Mouse (Mus musculus): ENCODE measurements around the gene Lifr. TPM values are rescaled to one million over a fixed set of nuclear protein-coding genes. Genes with fewer than 3 reads are reported as not detected.

Lifr gene
- total RNA-seq, 4 experiments from 2014 or later: 43.7 to 56.5 (median 52.1) TPM

DNA sequence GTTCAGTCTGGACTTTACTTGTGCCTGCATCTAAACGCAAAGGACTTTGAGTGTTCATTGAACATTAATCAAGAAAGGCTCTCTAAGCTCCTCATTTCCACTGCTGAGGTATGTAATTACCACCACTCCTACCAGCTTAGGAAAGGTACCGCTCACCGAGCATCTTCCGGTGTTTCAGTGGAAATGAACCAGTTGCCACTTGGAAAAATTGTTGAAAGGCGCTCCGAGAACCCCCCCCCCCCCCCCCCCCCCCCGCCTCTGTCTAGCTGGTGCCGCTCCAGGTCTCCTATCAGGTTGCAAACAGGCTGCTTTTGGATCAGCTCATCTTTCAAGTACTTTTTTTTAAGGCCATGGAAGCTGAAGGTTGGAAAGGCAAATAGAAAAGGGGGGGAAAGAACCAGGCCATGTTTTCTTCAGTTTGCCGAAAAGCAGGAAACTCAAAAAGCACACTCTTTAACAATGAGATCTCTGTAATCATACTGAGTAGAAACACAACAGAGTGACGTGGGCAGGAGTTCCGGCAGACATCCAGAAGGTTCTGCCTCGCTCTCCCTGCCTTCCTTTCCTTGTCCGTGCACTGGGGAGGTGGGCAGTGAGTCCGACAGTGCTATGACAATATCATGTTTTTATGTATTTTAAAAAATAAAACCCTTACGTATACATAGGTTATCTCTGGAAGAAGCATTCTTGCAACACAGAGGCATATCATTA lies 9.3 kb upstream of the Lifr start:
- no peak for DNase-seq (ENCODE audit: low spot score in 2 of 2)

DNA sequence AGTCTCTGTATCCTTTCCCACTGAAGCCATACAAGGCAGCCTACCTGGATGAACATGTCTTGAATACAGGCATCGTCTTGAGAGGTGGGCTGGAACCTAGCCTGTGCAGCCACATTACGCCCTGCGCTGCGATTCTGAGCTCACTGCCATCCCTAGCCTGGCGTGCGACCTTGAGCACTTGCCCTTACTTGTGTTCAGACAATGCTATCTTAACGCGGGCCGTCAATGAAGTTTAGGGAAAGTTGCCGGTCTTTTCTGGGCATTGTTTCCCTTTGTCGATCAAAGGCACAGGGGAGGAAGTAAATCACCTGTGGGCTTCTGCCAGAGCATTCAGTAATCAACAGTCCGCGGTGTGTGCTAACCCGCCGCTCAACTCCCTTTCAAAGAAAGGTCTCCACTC lies 8.6 kb upstream of the Lifr start:
- DNase-seq (ENCODE audit: low spot score in 2 of 2): no peak

DNA sequence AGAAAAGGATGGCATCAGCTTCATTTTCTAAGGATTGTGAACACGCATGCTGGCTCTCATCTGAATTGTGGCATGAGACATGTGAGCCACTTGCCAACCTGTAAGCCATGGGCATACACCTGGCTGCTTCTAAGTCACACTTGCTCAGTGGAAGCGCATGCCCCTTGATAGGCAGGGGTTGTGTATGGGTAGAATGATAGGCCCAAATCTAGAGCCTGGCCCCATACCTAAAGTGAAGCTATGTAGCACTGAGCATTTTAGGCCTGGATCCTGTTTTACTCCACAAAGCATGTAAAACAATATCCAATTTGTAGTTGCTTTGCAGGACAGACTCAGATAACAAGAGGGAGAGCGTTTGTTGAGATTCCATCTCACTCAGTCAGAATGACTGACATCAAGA lies 7.5 kb upstream of the Lifr start:
- DNase-seq (ENCODE audit: low spot score in 2 of 2): no peak

DNA sequence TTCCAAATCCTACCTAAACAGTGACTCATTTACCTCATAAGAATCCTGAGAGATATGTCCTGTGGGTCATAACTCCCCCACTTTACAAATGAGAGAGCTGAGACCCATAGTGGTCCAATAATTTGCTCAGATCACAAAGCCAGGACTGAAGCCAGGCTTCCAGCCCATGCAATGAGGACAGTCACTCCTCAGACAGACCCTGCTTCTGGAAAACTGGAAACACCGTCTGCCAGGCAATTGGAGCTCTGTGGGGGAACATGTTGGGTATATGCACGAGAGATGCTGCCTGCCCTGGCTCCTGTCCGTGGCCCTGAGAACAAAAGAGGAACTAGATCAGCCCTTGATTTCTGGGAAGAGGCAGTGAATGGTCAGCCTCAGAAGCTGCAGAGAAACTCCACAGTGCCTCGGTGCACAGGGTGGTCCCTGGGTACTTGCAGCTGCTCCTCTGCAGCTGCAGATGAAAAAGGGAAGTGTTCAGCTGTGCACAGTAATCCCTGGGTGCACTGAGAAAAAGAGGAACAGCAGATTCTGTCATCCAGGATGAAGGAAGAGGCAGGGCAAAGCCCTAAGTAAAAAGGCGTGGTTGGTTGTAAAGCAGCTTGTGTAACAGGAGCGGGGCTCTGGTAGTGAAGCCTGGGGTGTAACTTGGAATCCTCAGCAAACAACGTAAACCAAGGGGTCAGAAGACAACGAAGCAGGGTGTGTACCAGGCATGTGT lies 5.5 kb upstream of the Lifr start:
- no peak for DNase-seq (ENCODE audit: low spot score in 2 of 2)

DNA sequence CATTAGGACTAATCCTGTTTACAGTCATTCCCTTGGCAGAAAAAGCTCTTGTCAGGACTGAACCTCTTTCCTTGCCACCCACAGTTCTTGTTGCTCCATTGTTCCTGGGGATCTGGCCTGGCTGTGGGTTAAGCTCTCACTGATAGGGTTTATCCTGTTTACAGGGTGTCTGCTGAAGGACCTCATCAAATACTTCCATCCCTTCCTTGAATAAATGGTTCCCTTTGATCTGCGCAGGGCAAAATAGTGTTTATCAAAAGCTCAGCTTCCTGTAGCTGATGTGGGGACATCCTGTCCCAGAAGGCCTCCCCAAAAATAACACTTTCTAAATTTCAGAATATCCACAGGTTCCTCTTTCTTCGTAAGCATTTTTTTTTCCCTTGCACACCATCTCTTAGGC lies 1.7 kb upstream of the Lifr start:
- no peak for DNase-seq (ENCODE audit: low spot score in 2 of 2)

DNA sequence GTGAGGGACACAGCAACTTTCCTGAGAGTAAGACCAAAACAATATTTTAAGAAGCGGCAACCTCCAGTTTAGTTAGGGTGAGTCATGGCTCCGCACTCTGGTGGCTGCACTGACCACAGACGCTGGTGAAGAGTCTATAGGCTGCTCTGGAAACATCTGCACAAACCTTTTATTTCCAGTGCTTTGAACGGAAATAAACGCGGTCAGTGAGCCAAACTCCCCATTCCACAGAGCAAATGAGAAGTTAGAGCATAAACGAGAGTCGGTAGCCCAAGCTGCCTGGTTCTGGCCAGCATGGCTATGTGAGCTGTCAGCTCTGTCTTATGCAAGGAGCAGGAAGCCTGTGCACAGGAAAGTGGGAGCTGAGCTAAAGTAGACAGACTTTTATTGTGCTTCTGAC lies 1.9 kb downstream of the Lifr start:
- DNase-seq (ENCODE audit: low spot score in 2 of 2): no peak

DNA sequence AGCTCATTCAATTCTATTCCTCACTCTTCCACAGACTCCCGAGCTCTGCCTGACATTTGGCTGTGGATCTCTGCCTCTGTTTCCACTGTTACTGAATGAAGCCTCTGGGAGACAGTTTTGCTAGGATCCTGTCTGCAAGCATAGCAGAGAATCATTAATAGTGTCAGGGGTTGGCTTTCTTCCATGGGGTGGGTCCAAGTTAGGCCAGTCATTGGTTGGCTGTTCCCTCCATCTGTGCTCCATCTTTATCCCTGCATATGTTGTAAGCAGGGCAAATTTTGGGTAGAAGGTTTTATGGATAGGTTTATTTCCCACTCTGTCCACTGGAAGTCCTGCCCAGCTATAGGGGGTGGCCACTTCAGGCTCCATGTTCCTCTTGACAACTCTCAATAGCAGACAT lies 9.0 kb downstream of the Lifr start:
- DNase-seq (ENCODE audit: low spot score in 2 of 2): no peak

DNA sequence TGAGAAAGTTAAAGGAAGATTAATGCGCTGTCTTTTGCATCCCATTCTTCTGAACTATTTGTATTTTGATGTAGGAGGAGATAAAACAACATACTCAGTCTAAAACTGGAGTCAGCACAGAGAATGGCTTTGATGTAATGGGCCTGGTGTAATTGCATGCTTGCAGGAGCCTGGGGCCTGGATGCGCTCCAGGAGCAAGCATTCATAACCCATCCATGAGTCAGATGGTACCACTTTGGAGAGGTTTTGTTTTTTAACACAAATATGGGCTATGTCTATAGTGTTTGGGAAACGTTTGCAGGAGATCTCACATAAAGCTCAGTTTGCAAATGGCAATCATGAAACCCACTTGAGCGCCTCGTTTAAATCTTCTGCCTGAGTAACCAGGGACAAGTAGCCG lies 9.8 kb downstream of the Lifr start:
- DNase-seq (ENCODE audit: low spot score in 2 of 2): no peak

DNA sequence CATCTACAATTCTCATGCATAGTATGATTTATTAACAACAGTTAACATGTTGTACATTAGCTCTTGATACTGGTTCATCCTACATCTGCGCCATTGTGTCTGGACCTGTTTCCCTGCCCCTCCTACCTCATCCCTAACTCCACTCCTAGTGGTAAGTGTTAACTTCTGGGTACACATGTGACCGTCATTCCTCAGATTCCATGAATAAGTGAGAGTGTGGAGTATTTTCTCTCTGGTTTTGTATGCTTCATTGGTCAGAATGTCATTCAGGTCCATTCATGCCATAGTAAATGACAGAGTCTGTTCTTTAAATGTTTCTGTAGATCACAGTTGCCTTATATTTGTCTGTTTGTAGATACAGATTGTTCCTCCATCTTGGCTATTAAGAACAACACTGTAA lies 12.6 kb downstream of the Lifr start:
- DNase-seq (ENCODE audit: low spot score in 2 of 2): no peak

DNA sequence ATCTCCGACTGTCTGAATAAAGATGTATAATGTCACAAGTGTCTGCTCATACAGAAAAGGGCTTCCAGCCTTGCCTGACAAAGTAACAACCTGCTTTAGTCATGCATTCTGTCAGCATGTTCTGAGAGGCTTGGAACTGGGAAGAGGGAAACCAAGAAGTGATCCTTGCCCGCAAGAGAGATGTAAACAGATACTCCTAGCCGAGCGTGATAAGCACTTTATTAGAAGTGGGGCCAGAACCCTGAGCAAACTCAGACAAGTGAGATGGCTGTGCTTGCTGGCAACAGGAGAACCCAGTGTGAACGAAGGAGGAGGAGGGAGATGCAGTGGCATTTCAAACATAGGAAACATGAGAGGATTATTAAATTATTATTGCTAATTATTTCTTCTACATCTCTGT lies 14.8 kb downstream of the Lifr start:
- DNase-seq (ENCODE audit: low spot score in 2 of 2): no peak

DNA sequence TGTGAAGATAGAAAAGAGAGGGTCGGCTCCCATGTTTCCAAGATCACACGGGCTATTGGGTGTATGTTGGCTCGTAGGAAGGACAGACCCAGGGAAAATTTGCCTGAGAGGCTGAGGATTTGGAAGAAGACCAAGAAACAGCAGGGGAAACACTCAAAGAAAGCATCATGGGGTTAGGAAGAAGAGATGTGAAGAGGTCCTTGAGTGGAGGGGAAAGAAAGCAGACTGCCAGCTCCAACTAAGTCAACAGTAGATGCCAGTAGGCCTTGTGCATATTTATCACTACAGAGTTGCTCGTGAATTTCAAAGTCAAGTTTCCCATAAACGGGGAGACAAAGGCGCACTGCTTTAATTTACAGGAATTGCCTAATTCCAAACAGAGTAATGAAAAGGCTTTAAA lies 17.7 kb downstream of the Lifr start:
- DNase-seq (ENCODE audit: low spot score in 2 of 2): no peak

DNA sequence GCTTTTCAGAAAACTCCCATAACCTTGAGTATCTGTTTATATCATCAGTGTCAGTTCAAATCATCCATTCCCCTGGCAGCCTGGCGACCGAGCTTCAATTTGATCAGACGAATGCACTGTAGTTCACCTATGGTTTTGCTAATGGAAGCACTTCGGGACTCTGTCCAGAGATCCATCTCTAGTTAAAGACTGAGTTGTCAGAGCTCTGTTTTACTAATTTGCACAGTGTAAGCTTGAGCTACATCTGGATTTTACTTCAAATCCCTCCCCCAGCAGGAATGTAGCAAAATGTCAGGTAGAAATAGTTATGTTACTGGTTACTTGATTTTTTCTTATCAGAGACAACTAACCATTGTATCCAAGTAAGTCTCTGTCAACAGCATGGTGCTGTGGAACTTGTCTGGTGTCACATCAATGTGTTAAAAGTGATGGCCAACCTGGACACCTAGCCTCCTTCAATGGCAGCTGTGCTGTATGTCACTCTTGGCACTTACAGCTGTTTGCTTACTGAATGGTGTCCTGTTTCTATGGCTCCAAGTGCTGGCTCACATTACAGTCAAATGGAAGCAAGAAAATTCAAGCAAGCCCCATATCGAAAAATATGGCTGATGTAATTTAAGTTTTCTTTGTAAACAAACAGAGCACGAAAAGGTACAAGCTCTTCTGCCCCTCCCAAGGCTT lies 22.0 kb downstream of the Lifr start:
- DNase-seq (ENCODE audit: low spot score in 2 of 2): no peak

DNA sequence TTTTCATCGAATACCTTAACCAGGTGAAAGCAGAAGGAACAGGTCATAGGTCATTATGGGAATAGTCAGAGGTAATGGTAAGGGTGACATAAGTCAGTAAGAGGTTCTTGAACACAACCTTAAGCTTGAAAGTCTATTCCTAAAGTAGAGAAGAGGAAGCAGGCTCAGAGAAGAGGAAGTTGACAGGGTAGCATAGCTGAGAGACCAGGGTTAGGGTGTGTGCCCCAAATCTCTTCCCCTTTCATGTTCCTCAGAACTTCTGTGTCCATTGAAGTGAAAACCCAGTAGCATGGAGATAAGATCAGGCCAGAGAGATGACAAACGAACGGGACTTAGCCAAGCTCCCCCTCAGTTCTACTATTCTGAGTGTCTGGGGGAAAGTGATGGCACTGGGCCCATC lies 23.5 kb downstream of the Lifr start:
- no peak for DNase-seq (ENCODE audit: low spot score in 2 of 2)

DNA sequence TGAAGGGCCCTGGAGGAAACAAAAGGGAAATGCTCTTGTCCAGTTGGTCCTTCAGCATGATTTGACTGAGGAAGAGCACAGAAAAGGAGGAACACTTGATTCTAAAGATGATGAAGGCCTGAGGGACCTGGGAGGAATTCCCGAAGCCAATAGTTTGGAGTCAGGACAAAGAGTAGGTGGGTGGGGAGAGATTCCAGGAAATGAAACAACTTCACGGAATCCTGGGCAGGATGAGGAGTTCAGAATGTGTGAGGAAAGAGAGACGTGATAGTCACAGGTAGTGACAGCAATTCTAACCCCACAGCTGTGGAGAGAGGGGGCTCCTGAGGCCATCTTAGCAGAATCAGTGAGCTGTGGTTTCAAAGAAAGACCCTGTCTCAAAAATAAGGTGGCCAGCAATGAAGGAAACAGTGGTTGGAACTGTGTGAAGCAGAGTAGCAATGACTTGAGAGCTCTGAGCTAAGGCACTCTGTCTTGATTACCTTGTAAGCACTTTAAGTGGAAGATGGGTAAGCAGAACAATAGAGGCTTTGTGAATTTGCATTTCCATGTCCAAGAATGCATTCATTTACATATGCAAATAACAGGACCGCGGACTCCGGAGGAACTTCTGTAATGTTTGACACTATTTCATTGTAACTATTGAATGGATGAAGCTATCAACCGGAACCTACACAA lies 25.1 kb downstream of the Lifr start:
- DNase-seq (ENCODE audit: low spot score in 2 of 2): no peak

DNA sequence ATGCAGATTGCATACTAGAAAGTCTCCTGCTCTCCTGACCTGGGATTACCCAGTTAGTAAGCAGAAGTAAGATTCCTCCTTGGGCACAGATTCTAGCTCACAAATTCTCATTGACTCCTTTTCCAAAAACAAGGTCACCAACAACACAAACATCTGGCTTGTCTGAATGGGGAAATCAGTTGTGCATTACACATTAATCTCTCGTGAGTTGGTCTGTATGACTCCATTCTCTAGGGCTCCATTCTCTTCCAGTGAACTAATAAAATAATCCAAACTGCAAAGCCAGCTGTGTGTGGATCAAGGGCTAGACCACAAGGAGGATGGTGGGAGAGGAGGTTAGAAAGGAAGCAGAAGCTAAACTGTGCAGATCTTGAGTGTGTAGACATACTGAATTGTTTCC lies 25.8 kb downstream of the Lifr start:
- no peak for DNase-seq (ENCODE audit: low spot score in 2 of 2)

DNA sequence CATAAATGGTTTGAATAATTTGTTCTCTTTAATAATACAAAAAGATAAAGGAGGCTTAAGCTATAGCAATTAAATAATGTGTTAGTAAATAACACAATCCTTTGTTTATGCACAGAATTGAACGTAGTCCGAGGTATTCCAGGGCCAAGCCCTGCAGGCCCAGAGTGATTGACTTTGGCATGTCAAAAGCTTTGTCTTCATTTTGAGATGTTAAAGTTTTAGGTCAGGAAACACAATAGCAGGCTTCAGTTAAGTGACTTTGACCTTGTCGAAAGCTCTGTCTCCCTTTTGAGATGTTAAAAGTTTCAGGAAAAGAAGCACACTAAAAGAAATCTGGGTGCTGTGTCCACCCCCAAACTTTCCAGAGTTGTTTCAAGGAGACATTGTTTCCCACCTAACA lies 26.3 kb downstream of the Lifr start:
- no peak for DNase-seq (ENCODE audit: low spot score in 2 of 2)

DNA sequence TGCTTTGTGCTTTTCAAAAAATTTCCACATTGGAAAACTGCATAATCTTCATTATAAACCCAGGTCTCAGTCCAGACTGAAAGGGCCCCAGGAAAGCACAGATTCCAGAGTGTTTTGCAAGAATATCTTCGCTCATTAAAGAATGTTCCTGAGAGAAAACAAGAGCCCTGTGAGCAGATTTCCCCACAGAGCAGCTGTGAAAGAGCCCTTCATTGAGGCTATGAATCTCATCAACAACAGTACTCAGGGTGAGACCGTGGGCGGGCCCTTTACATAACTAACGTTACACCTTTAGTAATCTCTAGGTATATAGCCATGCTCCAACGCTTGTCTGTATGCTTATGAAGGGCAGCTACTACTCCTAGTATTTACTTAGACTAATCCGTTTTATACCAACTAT lies 27.5 kb downstream of the Lifr start:
- DNase-seq (ENCODE audit: low spot score in 2 of 2): no peak

DNA sequence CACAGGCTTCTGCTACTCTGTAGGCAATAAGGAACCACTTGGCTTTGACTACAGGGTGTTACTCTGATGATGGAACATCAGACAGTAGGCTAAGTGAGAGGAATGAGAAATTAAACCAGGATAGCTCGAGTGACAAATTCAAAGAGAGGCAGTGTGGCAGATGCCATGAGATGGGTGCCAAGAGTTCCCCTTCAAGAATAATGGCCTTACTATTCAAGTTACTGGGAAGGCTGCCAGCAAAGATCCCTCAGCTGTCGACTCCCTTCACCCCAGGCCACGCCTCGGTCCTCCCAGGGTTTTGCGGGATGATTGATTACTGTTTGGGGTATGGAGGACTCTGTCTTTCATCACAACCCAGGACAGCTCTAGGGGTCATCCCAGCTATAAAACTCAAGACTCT lies 28.4 kb downstream of the Lifr start:
- DNase-seq (ENCODE audit: low spot score in 2 of 2): peak; percentile 61 to 70

DNA sequence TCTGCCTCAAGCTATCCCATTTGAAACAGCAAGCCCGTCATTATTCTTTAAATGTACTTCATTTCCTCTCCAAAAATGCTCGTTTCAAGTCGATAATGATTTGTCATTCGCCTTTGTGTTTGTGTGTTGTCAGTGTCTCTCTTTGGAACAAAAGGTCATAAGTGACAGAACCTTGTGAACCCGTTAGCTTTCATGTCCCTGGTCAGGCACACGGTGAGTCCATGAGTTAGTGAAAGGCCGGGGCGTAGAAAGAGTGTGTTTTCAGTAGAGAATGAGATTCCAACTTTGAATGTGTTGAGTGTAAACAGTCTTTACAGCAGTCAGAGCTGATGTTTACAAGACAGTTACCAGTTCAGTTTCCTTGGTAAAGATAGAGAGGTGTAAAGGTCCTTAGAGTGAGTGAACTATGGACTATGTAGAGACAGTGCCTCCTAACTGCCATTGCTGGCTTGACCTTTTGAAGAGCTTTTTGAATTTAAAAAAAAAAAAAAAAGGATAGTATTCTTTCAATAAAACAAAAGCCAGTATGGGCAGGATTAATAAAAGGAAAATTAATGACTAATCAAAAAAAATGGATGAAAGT lies 29.6 kb downstream of the Lifr start:
- DNase-seq (ENCODE audit: low spot score in 2 of 2): no peak

DNA sequence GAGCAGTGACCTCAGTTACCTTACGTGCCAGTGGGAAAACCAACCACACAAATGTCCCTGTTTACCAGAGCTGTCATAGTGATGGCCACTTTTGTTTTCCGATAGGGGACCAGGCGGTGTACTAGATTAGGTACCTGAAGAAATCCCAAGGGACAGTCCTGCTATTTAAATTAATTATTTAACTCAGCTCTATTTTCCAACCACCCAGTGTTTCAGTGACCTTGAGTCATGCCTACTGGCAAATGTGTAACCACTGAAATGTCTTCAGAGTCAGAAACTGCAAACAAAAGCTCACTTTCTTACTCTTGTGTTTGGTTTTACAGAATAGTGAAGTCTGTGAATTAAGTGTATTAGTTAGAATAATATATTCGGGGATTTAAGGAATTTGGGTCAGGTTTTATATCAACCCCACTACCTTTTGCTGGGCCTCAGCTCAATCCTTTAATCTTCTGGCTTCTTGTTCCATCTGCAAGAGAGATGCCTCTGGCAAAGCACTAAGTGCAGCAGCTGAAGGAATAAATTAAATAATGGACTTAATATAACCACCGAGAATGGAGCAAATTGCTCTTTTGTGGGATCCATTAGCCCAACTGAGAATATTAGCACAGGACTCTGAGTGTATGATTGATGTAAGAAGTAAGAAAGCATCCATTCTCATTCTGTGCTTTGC lies 33.5 kb downstream of the Lifr start:
- no peak for DNase-seq (ENCODE audit: low spot score in 2 of 2)

DNA sequence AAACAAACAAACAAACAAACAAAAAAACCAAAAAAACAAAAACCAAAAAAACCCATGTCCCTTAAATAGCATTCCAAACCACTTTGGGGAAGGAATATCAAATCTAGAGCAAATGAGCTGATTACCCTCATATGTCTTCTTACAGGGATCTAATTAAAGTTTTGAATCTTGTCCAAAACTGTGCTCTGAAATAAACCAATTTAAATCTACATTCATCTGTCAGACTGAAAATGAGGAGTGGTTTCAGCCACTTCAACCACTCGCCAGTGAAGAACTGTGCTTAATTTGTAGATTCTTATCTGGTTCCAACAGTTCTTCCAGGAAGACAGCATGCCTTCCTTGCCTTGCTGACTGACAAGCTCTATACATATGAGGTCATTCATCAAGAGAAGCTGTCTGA lies 35.8 kb downstream of the Lifr start:
- DNase-seq (ENCODE audit: low spot score in 2 of 2): no peak
